Mouse (Mus musculus) cerebellum, postnatal 25 days (tissue): ENCODE data around the gene Usp12.

Source experiments
- DNase-seq, 2 experiments: peaks; one replicate each; pipeline ENCODE4 v3.0.0; 2021; ENCODE audit warnings: mixed read lengths in 2 of 2

The Usp12 gene

GRCm38 (mm10) chr5:146687541-146688313 is 107.1 kb downstream of the Usp12 start:
- DNase-seq, result no peak

- DNase-seq, result no peak
Observed at GRCm38 (mm10) chr5:146686954-146687353, 107.9 kb downstream of the Usp12 start.
